Mouse (Mus musculus): ENCODE results near the gene Lamp2. TPM values are rescaled to one million over a fixed set of nuclear protein-coding genes. Genes with fewer than 3 reads are reported as not detected.

Gene Lamp2
- polyA plus RNA-seq, 1 experiment from 2014 or later = 96.9 TPM

GRCm38 (mm10) chrX:38455474-38455873 lies 780 bp downstream of the Lamp2 start:
- Histone ChIP-seq H3K27me3 (ENCODE audit: insufficient read depth, poor library complexity, severe bottlenecking) (no peaks in the 10 kb centered on the region), H3K9me3 (no peaks in the 10 kb centered on the region), H3K4me3 (peak overlapping the region; percentile 74), H3K27ac (peak overlapping the region; percentile 91), H3K4me1 (no peaks in the 10 kb centered on the region; the same call in 1 of the 2 replicates), H3K36me3 (peaks cover 13% of the 10 kb centered on the region)
- DNase-seq (ENCODE audit: low spot score) = no peak
- 20% methylated on average over 7 of the region's 7 CpGs for WGBS

DNA sequence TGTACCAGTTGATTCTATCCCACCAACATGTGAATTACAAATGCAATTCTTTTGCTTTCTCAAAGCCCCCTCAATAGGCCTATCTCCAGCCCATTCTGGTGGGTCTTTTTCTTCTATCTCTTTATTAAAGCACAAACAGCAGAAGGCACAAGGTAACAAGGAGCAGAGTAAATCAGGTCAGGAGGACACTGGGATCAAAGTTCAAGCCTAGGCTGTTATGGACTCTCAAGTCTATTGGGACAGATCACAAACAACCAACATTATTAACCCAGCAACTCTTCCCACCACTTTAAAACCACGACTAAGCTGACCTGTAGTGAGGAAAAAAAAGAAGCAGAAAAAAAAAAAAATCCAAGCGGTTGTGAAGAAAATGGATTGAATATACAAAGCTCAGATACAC lies 1.4 kb downstream of the Lamp2 start:
- 27% methylated on average over 2 of the region's 2 CpGs for WGBS
- DNase-seq (ENCODE audit: low spot score) = no peak

GRCm38 (mm10) chrX:38453924-38454323 lies 2.3 kb downstream of the Lamp2 start:
- Histone ChIP-seq H3K27me3 (ENCODE audit: insufficient read depth, poor library complexity, severe bottlenecking) (no peaks in the 10 kb centered on the region), H3K4me1 (no peaks in the 10 kb centered on the region; the same call in 1 of the 2 replicates), H3K36me3 (peaks cover 28% of the 10 kb centered on the region), H3K4me3 (no peak overlapping the region), H3K27ac (no peak overlapping the region), H3K9me3 (no peaks in the 10 kb centered on the region)
- DNase-seq (ENCODE audit: low spot score) = no peak
- WGBS = 81% methylated on average over 5 of the region's 5 CpGs

More for the DNA sequence above, 1.4 kb downstream of the Lamp2 start:
- Histone ChIP-seq H3K27me3 (ENCODE audit: insufficient read depth, poor library complexity, severe bottlenecking) (no peaks in the 10 kb centered on the region), H3K9me3 (no peaks in the 10 kb centered on the region), H3K36me3 (peaks cover 19% of the 10 kb centered on the region), H3K4me1 (no peaks in the 10 kb centered on the region; the same call in 1 of the 2 replicates), H3K27ac (no peak overlapping the region), H3K4me3 (peak overlapping the region; percentile 74)

GRCm38 (mm10) chrX:38450476-38450875 lies 5.8 kb downstream of the Lamp2 start:
- H3K36me3 ChIP-seq = peaks cover 29% of the 10 kb centered on the region
- H3K27me3 ChIP-seq (ENCODE audit: insufficient read depth, poor library complexity, severe bottlenecking) = no peaks in the 10 kb centered on the region
- H3K27ac ChIP-seq = no peak overlapping the region
- H3K4me3 ChIP-seq = no peak overlapping the region
- 87% methylated on average over 6 of the region's 6 CpGs for WGBS
- H3K9me3 ChIP-seq = no peaks in the 10 kb centered on the region
- H3K4me1 ChIP-seq = no peaks in the 10 kb centered on the region; the same call in 1 of the 2 replicates
- DNase-seq (ENCODE audit: low spot score) = no peak

- H3K36me3 ChIP-seq = peaks cover 25% of the 10 kb centered on the region
- no peak overlapping the region for H3K4me3 ChIP-seq
- no peak for DNase-seq (ENCODE audit: low spot score)
- no peaks in the 10 kb centered on the region for H3K4me1 ChIP-seq
- H3K27ac ChIP-seq = no peak overlapping the region
- no peaks in the 10 kb centered on the region for H3K9me3 ChIP-seq
- no peaks in the 10 kb centered on the region for H3K27me3 ChIP-seq (ENCODE audit: insufficient read depth, poor library complexity, severe bottlenecking)
- WGBS = 77% methylated on average over 1 of the region's 1 CpGs
Measured at GRCm38 (mm10) chrX:38445705-38446104, 10.5 kb downstream of the Lamp2 start.

- no peaks in the 10 kb centered on the region for H3K9me3 ChIP-seq
- H3K27ac ChIP-seq = no peak overlapping the region
- peaks cover 7% of the 10 kb centered on the region for H3K36me3 ChIP-seq
- no peaks in the 10 kb centered on the region for H3K27me3 ChIP-seq (ENCODE audit: insufficient read depth, poor library complexity, severe bottlenecking)
- 76% methylated on average over 1 of the region's 1 CpGs for WGBS
- no peaks in the 10 kb centered on the region for H3K4me1 ChIP-seq
- DNase-seq (ENCODE audit: low spot score) = no peak
- no peak overlapping the region for H3K4me3 ChIP-seq
Measured at GRCm38 (mm10) chrX:38442425-38442824, 13.8 kb downstream of the Lamp2 start.

DNA sequence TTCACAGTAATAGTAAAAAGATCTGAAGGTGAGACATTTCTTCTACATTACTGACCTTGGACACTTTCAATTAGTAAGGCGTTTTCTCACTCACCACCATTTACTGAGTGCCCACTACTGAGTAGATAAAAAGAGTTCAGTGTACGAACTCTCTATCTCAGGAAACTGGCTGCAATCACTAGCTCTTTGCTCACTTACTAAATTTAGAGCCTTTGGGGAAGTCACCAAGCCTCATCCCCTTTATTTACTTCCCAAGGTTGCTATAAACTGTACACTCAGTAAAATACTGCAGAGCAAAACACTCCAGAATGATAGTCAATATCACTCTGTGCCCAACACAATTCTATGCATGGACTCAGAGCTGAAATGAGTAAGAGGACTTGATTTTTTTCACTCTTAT lies 16.6 kb downstream of the Lamp2 start:
- no peaks in the 10 kb centered on the region for H3K9me3 ChIP-seq
- no peak for DNase-seq (ENCODE audit: low spot score)
- H3K27ac ChIP-seq = no peak overlapping the region
- WGBS = 48% methylated on average over 2 of the region's 2 CpGs
- no peaks in the 10 kb centered on the region for H3K4me1 ChIP-seq
- H3K36me3 ChIP-seq = peaks cover 10% of the 10 kb centered on the region
- H3K4me3 ChIP-seq = no peak overlapping the region
- no peaks in the 10 kb centered on the region for H3K27me3 ChIP-seq (ENCODE audit: insufficient read depth, poor library complexity, severe bottlenecking)

- WGBS = 58% methylated on average over 7 of the region's 7 CpGs
- Histone ChIP-seq H3K4me3 (no peak overlapping the region), H3K9me3 (no peaks in the 10 kb centered on the region), H3K4me1 (no peaks in the 10 kb centered on the region), H3K27ac (no peak overlapping the region), H3K36me3 (peaks cover 10% of the 10 kb centered on the region), H3K27me3 (ENCODE audit: insufficient read depth, poor library complexity, severe bottlenecking) (no peaks in the 10 kb centered on the region)
- no peak for DNase-seq (ENCODE audit: low spot score)
Measured at GRCm38 (mm10) chrX:38438147-38438791, 18.0 kb downstream of the Lamp2 start.

DNA sequence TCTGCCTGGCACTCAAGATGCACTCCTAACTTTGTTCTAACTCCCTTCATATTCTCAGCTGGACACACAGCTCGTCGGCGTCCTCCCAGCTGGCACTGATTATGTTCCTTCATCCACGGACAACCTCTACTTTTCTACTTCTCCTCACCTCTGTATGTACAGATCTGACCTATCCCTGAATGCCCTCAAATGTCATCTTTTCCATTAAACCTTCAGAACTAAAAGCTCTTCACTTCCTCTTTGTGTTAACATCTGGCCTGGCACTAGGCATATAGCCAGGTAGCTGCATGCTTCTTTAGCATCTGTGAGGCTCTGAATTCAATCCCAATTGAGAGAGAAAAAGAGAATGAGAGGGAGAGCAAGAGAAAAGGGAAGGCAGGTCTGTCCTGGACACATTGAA lies 26.8 kb downstream of the Lamp2 start:
- no peak overlapping the region for H3K4me3 ChIP-seq
- no peaks in the 10 kb centered on the region for H3K9me3 ChIP-seq
- no peak for DNase-seq (ENCODE audit: low spot score)
- H3K36me3 ChIP-seq = peaks cover 33% of the 10 kb centered on the region; the same call in 1 of the 2 replicates
- H3K27ac ChIP-seq = no peak overlapping the region
- 90% methylated on average over 4 of the region's 4 CpGs for WGBS
- no peaks in the 10 kb centered on the region for H3K4me1 ChIP-seq
- no peaks in the 10 kb centered on the region for H3K27me3 ChIP-seq (ENCODE audit: insufficient read depth, poor library complexity, severe bottlenecking)

DNA sequence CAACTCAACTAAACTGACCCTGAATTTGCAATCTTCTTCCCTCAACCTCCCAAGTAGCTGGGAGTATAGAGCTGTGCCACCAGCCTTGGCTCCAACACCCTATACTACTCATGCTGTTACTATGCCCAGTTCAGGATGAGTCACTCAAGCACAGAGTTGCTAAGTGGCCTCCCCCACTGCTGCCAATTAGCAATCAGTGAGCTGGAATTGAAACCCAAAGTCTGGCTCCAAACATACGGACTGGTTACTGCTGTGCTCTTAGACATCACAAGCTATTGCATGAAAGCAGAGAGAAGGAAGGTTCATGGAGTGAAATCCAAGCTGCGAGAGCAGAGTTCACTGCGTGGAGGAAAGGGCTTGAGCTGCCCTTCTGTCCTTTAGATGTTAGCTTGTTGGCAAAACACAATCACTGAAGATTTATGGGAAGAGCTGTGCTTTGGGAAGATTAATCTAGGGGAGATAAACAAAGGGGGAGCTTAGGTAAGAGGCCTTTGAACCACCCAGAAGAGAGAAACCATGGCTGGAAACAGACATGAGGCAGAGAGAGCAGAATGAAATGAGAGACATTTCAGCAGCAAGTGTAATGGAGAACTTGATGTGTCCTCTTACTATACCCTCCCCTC lies 27.3 kb downstream of the Lamp2 start:
- WGBS = 79% methylated on average over 3 of the region's 3 CpGs
- peaks cover 36% of the 10 kb centered on the region; the same call in 1 of the 2 replicates for H3K36me3 ChIP-seq

DNA sequence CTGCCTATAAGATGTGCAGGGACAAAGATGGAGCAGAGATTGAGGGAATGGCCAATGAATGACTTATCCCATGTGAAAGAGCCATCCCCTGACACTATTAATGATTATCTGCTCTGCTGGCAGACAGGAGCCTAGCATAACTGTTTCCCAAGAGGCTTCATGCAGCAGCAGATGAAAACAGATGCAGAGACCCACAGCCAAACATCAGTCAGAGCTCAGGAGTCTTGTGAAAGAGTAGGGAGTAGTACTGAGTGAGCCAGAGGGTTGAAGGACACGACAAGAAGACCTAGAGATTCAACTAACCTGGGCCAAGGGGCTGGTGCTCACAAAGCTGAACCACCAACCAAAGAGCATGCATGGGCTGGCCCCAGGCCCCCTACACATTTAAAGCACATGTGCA lies 30.2 kb downstream of the Lamp2 start:
- DNase-seq (ENCODE audit: low spot score) = no peak
- H3K36me3 ChIP-seq = peaks cover 36% of the 10 kb centered on the region; the same call in 1 of the 2 replicates

More for the DNA sequence above, 27.3 kb downstream of the Lamp2 start:
- no peaks in the 10 kb centered on the region for H3K9me3 ChIP-seq
- DNase-seq (ENCODE audit: low spot score) = no peak
- no peaks in the 10 kb centered on the region for H3K4me1 ChIP-seq
- no peak overlapping the region for H3K27ac ChIP-seq
- H3K27me3 ChIP-seq (ENCODE audit: insufficient read depth, poor library complexity, severe bottlenecking) = no peaks in the 10 kb centered on the region
- no peak overlapping the region for H3K4me3 ChIP-seq

GRCm38 (mm10) chrX:38423096-38423495 lies 33.2 kb downstream of the Lamp2 start:
- Histone ChIP-seq H3K4me3 (no peak overlapping the region), H3K27me3 (ENCODE audit: insufficient read depth, poor library complexity, severe bottlenecking) (no peaks in the 10 kb centered on the region), H3K9me3 (no peaks in the 10 kb centered on the region), H3K4me1 (no peaks in the 10 kb centered on the region), H3K27ac (no peak overlapping the region), H3K36me3 (peaks cover 19% of the 10 kb centered on the region; the same call in 1 of the 2 replicates)
- 74% methylated on average over 3 of the region's 3 CpGs for WGBS
- no peak for DNase-seq (ENCODE audit: low spot score)

More for the DNA sequence above, 30.2 kb downstream of the Lamp2 start:
- no peaks in the 10 kb centered on the region for H3K9me3 ChIP-seq
- H3K4me1 ChIP-seq = no peaks in the 10 kb centered on the region
- WGBS = 75% methylated on average over 1 of the region's 1 CpGs
- H3K27ac ChIP-seq = no peak overlapping the region
- H3K4me3 ChIP-seq = no peak overlapping the region
- H3K27me3 ChIP-seq (ENCODE audit: insufficient read depth, poor library complexity, severe bottlenecking) = no peaks in the 10 kb centered on the region

- no peaks in the 10 kb centered on the region for H3K4me1 ChIP-seq
- H3K27ac ChIP-seq = no peak overlapping the region
- H3K4me3 ChIP-seq = no peak overlapping the region
- H3K36me3 ChIP-seq = peaks cover 13% of the 10 kb centered on the region; the same call in 1 of the 2 replicates
- no peak for DNase-seq (ENCODE audit: low spot score)
- WGBS = 78% methylated on average over 3 of the region's 3 CpGs
- no peaks in the 10 kb centered on the region for H3K27me3 ChIP-seq (ENCODE audit: insufficient read depth, poor library complexity, severe bottlenecking)
- H3K9me3 ChIP-seq = no peaks in the 10 kb centered on the region
Measured at GRCm38 (mm10) chrX:38422396-38422795, 33.9 kb downstream of the Lamp2 start.

Data from heart, embryonic 10.5 days (tissue).